Mouse (Mus musculus) hindbrain, embryonic 13.5 days (tissue): ENCODE data around the gene Cldn9. TPM values are rescaled to one million over a fixed set of nuclear protein-coding genes. Genes with fewer than 3 reads are reported as not detected.

Experiments used
- ATAC-seq: fragments of 200-750 bp; cut with Nextera tagmentation; 2 replicates; pipeline ENCODE4 v1.8.0; 2017; ENCODE audit warnings: moderate TSS enrichment; ENCODE audit not compliant: low FRiP score
- H3K27ac ChIP-seq: fragments of 300-500 bp; sonication (generic); 2 replicates; pipeline ENCODE4 v1.5.1; 2015; ENCODE audit warnings: inconsistent platforms, mild to moderate bottlenecking, moderate library complexity
- H3K27me3 ChIP-seq: fragments of 300-500 bp; sonication (generic); 2 replicates; pipeline ENCODE4 v1.6.1; 2015; ENCODE audit warnings: mild to moderate bottlenecking, inconsistent platforms
- H3K36me3 ChIP-seq: fragments of 300-500 bp; sonication (generic); 2 replicates; pipeline ENCODE4 v1.6.1; 2015; ENCODE audit warnings: mild to moderate bottlenecking, inconsistent platforms
- H3K4me1 ChIP-seq: fragments of 300-500 bp; sonication (generic); replicated peaks from 2 replicates; pipeline ENCODE4 v1.6.1; 2015; ENCODE audit warnings: inconsistent platforms
- H3K4me2 ChIP-seq: fragments of 300-500 bp; sonication (generic); 2 replicates; pipeline ENCODE4 v1.6.1; 2015; ENCODE audit warnings: inconsistent platforms, mild to moderate bottlenecking, moderate library complexity
- H3K4me3 ChIP-seq: fragments of 300-500 bp; sonication (generic); 2 replicates; pipeline ENCODE4 v1.5.1; 2015; ENCODE audit warnings: mild to moderate bottlenecking, inconsistent platforms
- H3K9ac ChIP-seq: fragments of 300-500 bp; sonication (generic); 2 replicates; pipeline ENCODE4 v1.6.1; 2015; ENCODE audit warnings: mild to moderate bottlenecking, inconsistent platforms
- H3K9me3 ChIP-seq: fragments of 300-500 bp; sonication (generic); 2 replicates; pipeline ENCODE4 v1.6.1; 2016; ENCODE audit warnings: inconsistent platforms
- WGBS: fragments of 180-500 bp; shearing (Covaris S2); methylation state at CpG from one replicate; pipeline ENCODE4 v1.1.7; 2015; 5-methylcytosine and 5-hydroxymethylcytosine counted together
- polyA plus RNA-seq: library from polyadenylated mRNA; unstranded; fragments of >200 nt; fragmentation: Nextera tagmentation; extraction: Ambion mirVana; gene quantifications from 2 replicates; pipeline ENCODE4 v1.2.1, GENCODE M21; 2015

Cldn9 gene
- polyA plus RNA-seq, 1 experiment from 2014 or later, result 2.5 TPM

DNA sequence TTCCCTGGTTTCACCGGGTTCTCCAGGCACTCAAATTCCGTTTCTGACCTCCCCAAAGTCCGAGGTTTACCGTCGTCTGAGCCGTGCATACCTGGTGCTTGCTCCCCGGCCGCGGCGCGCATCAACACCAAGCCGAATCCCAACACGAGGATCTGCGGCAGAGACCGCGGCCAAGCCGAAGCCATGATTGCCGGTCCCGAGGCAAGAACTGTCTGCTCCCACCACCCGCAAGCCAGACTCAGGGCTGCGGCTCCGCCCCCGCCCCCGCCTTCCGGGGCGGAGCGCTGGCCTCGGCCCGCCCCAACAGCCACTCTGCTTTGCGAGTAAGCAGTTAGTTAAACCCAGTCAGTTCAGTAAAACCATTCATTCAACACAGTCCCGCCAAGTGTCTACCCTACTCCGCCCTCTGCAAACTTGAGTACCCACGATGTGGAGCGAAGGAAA lies 6.6 kb downstream of the Cldn9 start, which contains the start of gene Tnfrsf12a:
TSS of gene Tnfrsf12a (minus strand) at position 233 of the 444 bp plus-strand sequence.
- Histone ChIP-seq H3K4me1 (peaks cover 50% of the 10 kb centered on the region), H3K36me3 (no peaks in the 10 kb centered on the region), H3K27ac (no peak within 1 kb of the TSS), H3K9me3 (no peaks in the 10 kb centered on the region), H3K27me3 (peaks cover 77% of the 10 kb centered on the region), H3K4me3 (peak within 1 kb of the TSS; percentile 47), H3K4me2 (peak within 1 kb of the TSS; percentile 84), H3K9ac (peak within 1 kb of the TSS; percentile 65)
- under 1% methylated on average over 34 of the region's 34 CpGs for WGBS
- ATAC-seq, result 0 out of 2 replicates have a peak, but pooled peaks have one; percentile 3

DNA sequence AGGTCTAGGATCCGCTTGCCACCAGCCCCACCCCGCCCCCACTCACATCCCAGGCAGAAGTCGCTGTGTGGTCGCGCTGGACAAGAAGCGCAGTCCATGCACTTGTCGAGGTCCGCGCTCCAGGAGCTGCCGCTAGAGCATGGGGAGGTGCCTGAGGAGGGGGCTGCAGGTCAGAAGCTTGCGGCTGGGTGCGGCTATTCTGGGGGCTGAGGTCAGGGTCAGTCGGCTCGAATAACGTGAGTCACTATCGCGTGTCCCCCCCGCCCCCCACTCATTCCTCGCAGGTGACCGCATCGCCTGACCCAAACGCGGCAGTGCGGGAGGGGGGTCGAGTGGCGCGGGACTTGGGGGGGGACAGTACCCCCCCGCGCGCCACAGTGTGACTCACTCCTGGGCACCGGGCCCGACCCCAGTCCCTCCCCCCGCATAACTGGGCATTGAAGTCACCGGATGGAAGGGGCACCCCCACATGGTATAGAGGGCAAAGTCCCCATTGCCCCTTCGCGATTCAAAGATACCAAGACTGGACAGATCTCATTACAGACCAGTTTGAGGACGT lies 7.3 kb downstream of the Cldn9 start:
- H3K27ac ChIP-seq, result no peak overlapping the region
- ATAC-seq, result no peak
- peak overlapping the region; percentile 47 for H3K4me3 ChIP-seq
- peak overlapping the region; percentile 84 for H3K4me2 ChIP-seq
- H3K9ac ChIP-seq, result peak overlapping the region; percentile 65
- WGBS, result 1% methylated on average over 37 of the region's 37 CpGs
- H3K27me3 ChIP-seq, result peaks cover 70% of the 10 kb centered on the region
- no peaks in the 10 kb centered on the region for H3K9me3 ChIP-seq
- peaks cover 55% of the 10 kb centered on the region for H3K4me1 ChIP-seq
- H3K36me3 ChIP-seq, result no peaks in the 10 kb centered on the region

- H3K4me1 ChIP-seq, result peaks cover 55% of the 10 kb centered on the region
- no peaks in the 10 kb centered on the region for H3K36me3 ChIP-seq
- peaks cover 62% of the 10 kb centered on the region for H3K27me3 ChIP-seq
- no peak for ATAC-seq
- H3K9ac ChIP-seq, result peak overlapping the region; percentile 65; the same call in 1 of the 2 replicates
- peak overlapping the region; percentile 84 for H3K4me2 ChIP-seq
- 12% methylated on average over 15 of the region's 15 CpGs for WGBS
- peak overlapping the region; percentile 47 for H3K4me3 ChIP-seq
- H3K9me3 ChIP-seq, result no peaks in the 10 kb centered on the region
- no peak overlapping the region for H3K27ac ChIP-seq
These were observed 8.1 kb downstream of the Cldn9 start for GRCm38 (mm10) chr17:23675564-23676281.

- no peak overlapping the region for H3K27ac ChIP-seq
- H3K36me3 ChIP-seq, result peaks cover 6% of the 10 kb centered on the region
- WGBS, result 50% methylated on average over 5 of the region's 5 CpGs
- H3K9me3 ChIP-seq, result no peaks in the 10 kb centered on the region
- peaks cover 55% of the 10 kb centered on the region for H3K4me1 ChIP-seq
- H3K9ac ChIP-seq, result peak overlapping the region; percentile 79; the same call in 1 of the 2 replicates
- peaks cover 56% of the 10 kb centered on the region for H3K27me3 ChIP-seq
- H3K4me3 ChIP-seq, result peak overlapping the region; percentile 58; the same call in 1 of the 2 replicates
- peak overlapping the region; percentile 74 for H3K4me2 ChIP-seq
- no peak for ATAC-seq
These were observed 8.7 kb downstream of the Cldn9 start for GRCm38 (mm10) chr17:23675127-23675526.

DNA sequence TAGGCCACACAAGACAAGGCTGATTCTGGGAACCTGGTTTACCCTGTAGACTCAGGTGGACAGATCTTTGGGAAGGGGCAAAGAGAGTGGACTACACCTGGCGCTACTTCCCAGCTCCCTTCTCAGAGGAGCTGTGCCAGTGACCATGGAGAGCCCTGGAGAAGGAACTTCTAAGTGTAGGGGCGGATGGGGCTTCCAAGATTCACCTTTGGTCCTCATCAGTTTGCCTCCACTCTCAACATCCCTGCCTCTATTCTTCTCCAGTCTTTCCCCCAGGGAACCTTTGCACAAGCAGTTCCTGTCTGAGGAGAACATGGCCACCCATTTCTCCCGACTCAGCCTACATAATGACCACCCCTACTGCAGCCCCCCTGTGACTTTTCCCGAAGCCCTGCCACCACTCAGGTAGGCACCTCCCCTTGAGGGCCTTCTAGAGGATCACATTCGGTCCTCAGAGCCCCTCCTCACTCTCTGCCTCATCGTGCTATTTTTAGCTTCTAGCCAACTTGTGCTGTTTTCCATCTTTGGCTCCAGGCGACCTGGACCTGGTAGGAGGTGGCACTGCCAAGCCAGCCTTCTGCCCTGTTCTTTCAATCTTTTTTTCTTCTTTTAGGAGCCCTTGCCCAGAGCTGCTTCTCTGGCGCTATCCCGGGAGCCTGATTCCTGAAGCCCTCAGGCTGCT lies 9.4 kb downstream of the Cldn9 start:
- no peak for ATAC-seq
- H3K4me3 ChIP-seq, result peak overlapping the region; percentile 58
- peak overlapping the region; percentile 79 for H3K9ac ChIP-seq
- H3K9me3 ChIP-seq, result no peaks in the 10 kb centered on the region
- WGBS, result 46% methylated on average over 9 of the region's 9 CpGs
- peaks cover 49% of the 10 kb centered on the region for H3K27me3 ChIP-seq
- H3K36me3 ChIP-seq, result peaks cover 13% of the 10 kb centered on the region
- H3K4me2 ChIP-seq, result peak overlapping the region; percentile 74
- peak overlapping the region; percentile 90 for H3K27ac ChIP-seq
- peaks cover 52% of the 10 kb centered on the region for H3K4me1 ChIP-seq

DNA sequence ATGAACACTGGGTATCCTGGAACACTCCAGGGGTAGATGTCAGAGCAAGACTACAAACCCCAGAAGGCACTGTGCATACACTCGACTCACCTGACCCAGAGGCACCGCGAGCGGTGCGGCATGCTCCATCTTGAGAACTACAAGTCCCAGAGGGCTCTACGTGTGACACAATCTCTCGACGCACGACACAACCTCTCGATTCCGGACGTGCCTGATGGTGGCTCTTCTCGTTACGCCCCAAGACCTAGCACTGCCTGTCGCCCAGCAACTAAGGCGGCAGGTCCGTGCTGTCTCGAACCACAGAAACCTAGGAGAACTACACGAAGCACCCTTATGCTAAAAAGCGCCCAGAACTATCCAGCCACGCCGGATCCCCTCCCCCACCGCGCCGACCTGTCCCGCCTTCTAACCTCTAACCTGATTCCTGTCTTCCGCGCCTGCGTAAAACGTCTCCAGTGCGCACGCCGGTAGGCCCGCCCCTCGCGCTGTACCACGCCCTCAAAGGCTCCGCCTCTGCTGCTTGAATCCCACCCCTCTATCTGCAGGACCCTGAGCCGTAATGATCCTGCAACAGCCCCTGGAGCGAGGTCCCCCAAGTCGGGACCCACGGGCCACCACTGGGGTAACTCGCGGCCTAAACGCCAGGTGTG lies 10.3 kb downstream of the Cldn9 start, which contains the start of the genes Hcfc1r1 and Thoc6:
TSS of gene Hcfc1r1 (plus strand) at position 173 of the 650 bp plus-strand sequence.
TSS of gene Thoc6 (minus strand) at position 459 of the 650 bp plus-strand sequence.
- Histone ChIP-seq H3K9me3 (no peaks in the 10 kb centered on the region), H3K27me3 (peaks cover 40% of the 10 kb centered on the region), H3K4me1 (peaks cover 48% of the 10 kb centered on the region), H3K36me3 (peaks cover 22% of the 10 kb centered on the region), H3K4me3 (peak within 1 kb of the TSS; percentile 58), H3K27ac (peak within 1 kb of the TSS; percentile 90), H3K4me2 (peak within 1 kb of the TSS; percentile 74), H3K9ac (peak within 1 kb of the TSS; percentile 79)
- under 1% methylated on average over 45 of the region's 45 CpGs for WGBS
- peak; percentile 95 for ATAC-seq

DNA sequence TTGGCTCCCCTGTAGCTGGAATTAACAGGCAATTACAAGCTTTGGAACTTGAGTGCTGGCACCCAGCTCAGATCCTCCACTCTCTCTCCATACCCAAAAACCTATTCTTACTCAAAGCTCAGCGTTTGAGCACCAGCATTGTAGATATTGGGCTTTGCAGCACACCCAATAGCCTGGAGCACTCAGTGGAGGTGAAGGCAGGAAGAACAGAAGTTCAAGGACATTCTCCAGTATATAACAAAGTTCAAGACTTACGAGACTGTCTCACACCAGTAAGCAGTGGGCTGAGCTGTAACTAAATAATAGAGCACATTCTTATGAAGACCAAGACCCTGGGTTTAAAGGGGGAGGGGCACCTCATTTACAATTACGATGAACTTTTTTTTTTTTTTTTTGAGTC lies 11.1 kb downstream of the Cldn9 start:
- Histone ChIP-seq H3K9ac (peak overlapping the region; percentile 79; the same call in 1 of the 2 replicates), H3K9me3 (no peaks in the 10 kb centered on the region), H3K4me2 (peak overlapping the region; percentile 74), H3K27ac (no peak overlapping the region), H3K36me3 (peaks cover 30% of the 10 kb centered on the region), H3K4me1 (peaks cover 48% of the 10 kb centered on the region), H3K27me3 (peaks cover 32% of the 10 kb centered on the region), H3K4me3 (peak overlapping the region; percentile 58)
- 71% methylated on average over 3 of the region's 3 CpGs for WGBS
- ATAC-seq, result 0 out of 2 replicates have a peak, but pooled peaks have one; percentile 0

GRCm38 (mm10) chr17:23671519-23671918 lies 12.3 kb downstream of the Cldn9 start:
- H3K9me3 ChIP-seq, result no peaks in the 10 kb centered on the region
- peaks cover 21% of the 10 kb centered on the region for H3K27me3 ChIP-seq
- no peak for ATAC-seq
- H3K9ac ChIP-seq, result no peak overlapping the region
- WGBS, result 96% methylated on average over 3 of the region's 3 CpGs
- H3K4me2 ChIP-seq, result no peak overlapping the region
- H3K27ac ChIP-seq, result no peak overlapping the region
- H3K4me1 ChIP-seq, result peaks cover 37% of the 10 kb centered on the region
- H3K4me3 ChIP-seq, result no peak overlapping the region
- peaks cover 42% of the 10 kb centered on the region for H3K36me3 ChIP-seq

- H3K4me2 ChIP-seq, result no peak overlapping the region
- H3K9me3 ChIP-seq, result no peaks in the 10 kb centered on the region
- H3K4me3 ChIP-seq, result no peak overlapping the region
- peaks cover 49% of the 10 kb centered on the region for H3K36me3 ChIP-seq
- ATAC-seq, result no peak
- H3K9ac ChIP-seq, result no peak overlapping the region
- 92% methylated on average over 7 of the region's 7 CpGs for WGBS
- H3K4me1 ChIP-seq, result peaks cover 27% of the 10 kb centered on the region
- peaks cover 12% of the 10 kb centered on the region for H3K27me3 ChIP-seq
- no peak overlapping the region for H3K27ac ChIP-seq
These were observed 13.2 kb downstream of the Cldn9 start for GRCm38 (mm10) chr17:23670516-23671074.

DNA sequence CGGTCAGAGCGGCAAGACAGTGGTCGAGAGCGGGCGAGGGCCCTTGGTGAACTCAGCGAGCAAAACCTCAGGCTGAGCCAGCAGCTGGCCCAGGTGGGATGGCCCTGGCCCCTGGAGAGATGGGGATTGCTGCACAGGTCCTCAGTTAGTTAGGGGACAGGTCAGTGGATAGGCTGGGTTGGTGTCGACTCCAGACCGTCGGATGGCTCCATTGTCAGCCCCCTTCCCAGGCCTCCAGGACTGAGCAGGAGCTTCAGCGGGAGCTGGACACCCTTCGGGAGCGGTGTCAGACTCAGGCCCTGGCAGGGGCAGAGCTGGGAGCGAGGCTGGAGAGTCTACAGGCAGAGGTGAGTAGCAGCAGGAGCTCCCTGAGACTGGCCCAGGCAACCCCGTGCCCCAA lies 18.3 kb downstream of the Cldn9 start:
- Histone ChIP-seq H3K36me3 (peaks cover 47% of the 10 kb centered on the region), H3K4me3 (no peak overlapping the region), H3K9me3 (no peaks in the 10 kb centered on the region), H3K27me3 (peaks cover 33% of the 10 kb centered on the region), H3K27ac (no peak overlapping the region), H3K4me2 (no peak overlapping the region), H3K9ac (no peak overlapping the region), H3K4me1 (peaks cover 4% of the 10 kb centered on the region; the same call in 1 of the 2 replicates)
- WGBS, result 81% methylated on average over 14 of the region's 14 CpGs
- no peak for ATAC-seq

- Histone ChIP-seq H3K27ac (no peak overlapping the region), H3K9ac (no peak overlapping the region), H3K9me3 (no peaks in the 10 kb centered on the region), H3K4me3 (no peak overlapping the region), H3K27me3 (peaks cover 42% of the 10 kb centered on the region), H3K4me2 (no peak overlapping the region), H3K36me3 (peaks cover 38% of the 10 kb centered on the region), H3K4me1 (peaks cover 8% of the 10 kb centered on the region; the same call in 1 of the 2 replicates)
- 14% methylated on average over 5 of the region's 5 CpGs for WGBS
- peak; percentile 39; the same call in 1 of the 2 replicates for ATAC-seq
These were observed 19.2 kb downstream of the Cldn9 start for GRCm38 (mm10) chr17:23664556-23665021.
